ENCODE assay signal across 15 mouse cellular contexts in genomic region chr5:113937650-113938049, GRCm38 (mm10). TPM values are rescaled to one million over a fixed set of nuclear protein-coding genes. Genes with fewer than 3 reads are reported as not detected.
DNase-seq lines count a peak whose midpoint lies in the region; ATAC-seq and TF ChIP-seq lines count a peak whose summit lies in the region.
"Had no signal": no experiment of that assay in that cellular context is flagged by ENCODE, and none has a peak within 500 bp of the region (broad histone marks: within the 10 kb centered on the region; RNA-seq: fewer than 3 reads in every experiment).

No protein-coding gene starts in this region.

- H3K4me1 ChIP-seq in heart, postnatal 0 days (ENCODE audit: control insufficient read depth, insufficient read depth): peaks cover 13% of the 10 kb centered on the region
- peaks cover 15% of the 10 kb centered on the region for H3K4me1 ChIP-seq in forebrain, embryonic 15.5 days
- H3K4me1 ChIP-seq: hindbrain, embryonic 15.5 days had no signal

- peak; percentile 49 for ATAC-seq in heart, postnatal 0 days (ENCODE audit: insufficient read depth, low read depth)
- ATAC-seq in forebrain, embryonic 15.5 days (replicated peaks): peak; percentile 75

- H3K4me3 ChIP-seq in heart, postnatal 0 days (ENCODE audit: low read depth, low read length): no peak overlapping the region
- no peak overlapping the region for H3K4me3 ChIP-seq in forebrain, embryonic 15.5 days
- H3K4me3 ChIP-seq: hindbrain, embryonic 15.5 days had no signal

- DNase-seq in heart, postnatal 0 days (ENCODE audit: low spot score): no peak
- no peak for DNase-seq in heart, adult 8-10 months (ENCODE audit: low spot score)
- DNase-seq in testis, postnatal 10 days (ENCODE audit: low spot score): peak; percentile 45
- no peak for DNase-seq in testis, postnatal 14 days (ENCODE audit: low spot score)
- DNase-seq in layer of hippocampus, adult 9-10 months (ENCODE audit: low spot score): no peak
- no peak for DNase-seq in frontal cortex, postnatal 36 days (ENCODE audit: low spot score in 2 of 2)
- no peak for DNase-seq in cerebellum, adult 18-20 months
- DNase-seq: adrenal gland, postnatal 36 days; cerebellum, adult 8-10 months; kidney, adult 9 months; layer of hippocampus, adult 9-11 months; lung, embryonic 14.5 days had no signal

- no peak for TF ChIP-seq EP300 in heart, postnatal 0 days (IDR thresholded peaks at IDR 0.05; ENCODE audit: low read depth)

- 34% methylated on average over 7 of the region's 7 CpGs for WGBS in heart, postnatal 0 days
- whole genome bisulfite sequencing in forebrain, embryonic 15.5 days: 40% methylated on average over 7 of the region's 7 CpGs

- H3K9ac ChIP-seq in heart, postnatal 0 days (replicated peaks; ENCODE audit: low read depth, low read length): no peak overlapping the region
- no peak overlapping the region for H3K9ac ChIP-seq in forebrain, embryonic 15.5 days (replicated peaks)
- H3K9ac ChIP-seq: hindbrain, embryonic 15.5 days; lung, embryonic 14.5 days had no signal

- no peak for TF ChIP-seq CTCF in heart, postnatal 0 days (IDR thresholded peaks at IDR 0.05; ENCODE audit: low read depth)

- no peaks in the 10 kb centered on the region for H3K9me3 ChIP-seq in heart, postnatal 0 days (replicated peaks; ENCODE audit: control insufficient read depth, low read length)
- H3K9me3 ChIP-seq in forebrain, embryonic 15.5 days: no peaks in the 10 kb centered on the region
- H3K9me3 ChIP-seq: hindbrain, embryonic 15.5 days had no signal

- no peak overlapping the region for H3K4me2 ChIP-seq in heart, postnatal 0 days (ENCODE audit: low read depth, low read length)
- H3K4me2 ChIP-seq in forebrain, embryonic 15.5 days (replicated peaks): no peak overlapping the region
- H3K4me2 ChIP-seq: hindbrain, embryonic 15.5 days; lung, embryonic 14.5 days had no signal

- H3K36me3 ChIP-seq in heart, postnatal 0 days (replicated peaks; ENCODE audit: control insufficient read depth, insufficient read depth, low read length): peaks cover 25% of the 10 kb centered on the region
- peaks cover 21% of the 10 kb centered on the region for H3K36me3 ChIP-seq in forebrain, embryonic 15.5 days

- no peaks in the 10 kb centered on the region for H3K27me3 ChIP-seq in heart, postnatal 0 days (ENCODE audit: control insufficient read depth, insufficient read depth, low read length)
- no peaks in the 10 kb centered on the region for H3K27me3 ChIP-seq in forebrain, embryonic 15.5 days
- H3K27me3 ChIP-seq: CH12.LX; hindbrain, embryonic 15.5 days had no signal

- H3K27ac ChIP-seq in heart, postnatal 0 days (ENCODE audit: low read depth): peak overlapping the region; percentile 32; the same call in 1 of the 2 replicates
- H3K27ac ChIP-seq in forebrain, embryonic 15.5 days (replicated peaks): peak overlapping the region; percentile 77
- H3K27ac ChIP-seq: hindbrain, embryonic 15.5 days had no signal

RNA-seq across cellular contexts. Expression of gene Coro1c, which starts 29.1 kb away (rescaled TPM):
- 78.2 and 93.4 TPM in 2 replicates for total RNA-seq in heart, postnatal 0 days (2014; rRNA removed; ENCODE audit: low replicate concordance)
- 40.0 and 46.6 TPM in 2 replicates for polyA plus RNA-seq in heart, postnatal 0 days (2015; fragmentation: Nextera tagmentation; extraction: Ambion mirVana)
- total RNA-seq in heart, adult 8-10 months (2022): 10 to 100 TPM; 21.9 to 30.3 (median 23.7) TPM
- 221 and 224 TPM in 2 replicates for polyA plus RNA-seq in forebrain, embryonic 15.5 days (2015; fragmentation: Nextera tagmentation; extraction: Ambion mirVana)

RNA-seq across cellular contexts. Expression of gene Ssh1, which starts 56.0 kb away (rescaled TPM):
- 7.1 and 10.0 TPM in 2 replicates for total RNA-seq in heart, postnatal 0 days (2014; rRNA removed; ENCODE audit: low replicate concordance)
- polyA plus RNA-seq in heart, postnatal 0 days (2015; fragmentation: Nextera tagmentation; extraction: Ambion mirVana): 5.8 and 6.8 TPM in 2 replicates
- total RNA-seq in heart, adult 8-10 months (2022): 10 to 100 TPM; 12.3 to 16.8 (median 13.4) TPM
- polyA plus RNA-seq in forebrain, embryonic 15.5 days (2015; fragmentation: Nextera tagmentation; extraction: Ambion mirVana): 12.8 and 13.8 TPM in 2 replicates
